Mouse (Mus musculus): Measurements from ENCODE around the gene Atp5g1. TPM values are rescaled to one million over a fixed set of nuclear protein-coding genes. Genes with fewer than 3 reads are reported as not detected.

The Atp5g1 gene
- polyA plus RNA-seq, 1 experiment from 2014 or later: 1,009 TPM

GRCm38 (mm10) chr11:96035133-96035532, 40.3 kb downstream of the Atp5g1 start:
- peak; percentile 35 for DNase-seq (ENCODE audit: low spot score)

GRCm38 (mm10) chr11:96034596-96035052, 40.8 kb downstream of the Atp5g1 start, which contains the start of gene Snf8:
Gene Snf8 (plus strand): TSS chr11:96034885.
- peak within 1 kb of the TSS; percentile 67 for H3K9ac ChIP-seq
- DNase-seq (ENCODE audit: low spot score): peak; percentile 98
- under 1% methylated on average over 29 of the region's 29 CpGs for WGBS
- H3K36me3 ChIP-seq (replicated peaks; ENCODE audit: control insufficient read depth, insufficient read depth): peaks cover 16% of the 10 kb centered on the region
- peak within 1 kb of the TSS; percentile 70 for H3K4me3 ChIP-seq (replicated peaks; ENCODE audit: low read length)
- ATAC-seq (ENCODE audit: low FRiP score): peak; percentile 83
- peak within 1 kb of the TSS; percentile 44; the same call in 1 of the 2 replicates for H3K27ac ChIP-seq
- H3K9me3 ChIP-seq (ENCODE audit: control insufficient read depth, low read length): no peaks in the 10 kb centered on the region
- H3K4me1 ChIP-seq (replicated peaks; ENCODE audit: control insufficient read depth, insufficient read depth, low read length): peaks cover 16% of the 10 kb centered on the region
- no peaks in the 10 kb centered on the region for H3K27me3 ChIP-seq (ENCODE audit: control insufficient read depth, insufficient read depth, low read length)
- H3K4me2 ChIP-seq (replicated peaks): peak within 1 kb of the TSS; percentile 88

More at GRCm38 (mm10) chr11:96035133-96035532, 40.3 kb downstream of the Atp5g1 start:
- Histone ChIP-seq H3K4me1 (replicated peaks; ENCODE audit: control insufficient read depth, insufficient read depth, low read length) (peaks cover 16% of the 10 kb centered on the region), H3K27me3 (ENCODE audit: control insufficient read depth, insufficient read depth, low read length) (no peaks in the 10 kb centered on the region), H3K4me2 (replicated peaks) (peak overlapping the region; percentile 88), H3K4me3 (replicated peaks; ENCODE audit: low read length) (peak overlapping the region; percentile 70), H3K9ac (peak overlapping the region; percentile 67), H3K9me3 (ENCODE audit: control insufficient read depth, low read length) (no peaks in the 10 kb centered on the region), H3K27ac (peak overlapping the region; percentile 33; the same call in 1 of the 2 replicates), H3K36me3 (replicated peaks; ENCODE audit: control insufficient read depth, insufficient read depth) (peaks cover 16% of the 10 kb centered on the region)
- no peak for ATAC-seq (ENCODE audit: low FRiP score)
- 12% methylated on average over 6 of the region's 6 CpGs for WGBS

GRCm38 (mm10) chr11:96034116-96034515, 41.4 kb downstream of the Atp5g1 start:
- WGBS: 49% methylated on average over 8 of the region's 8 CpGs
- Histone ChIP-seq H3K9ac (peak overlapping the region; percentile 67; the same call in 1 of the 2 replicates), H3K4me3 (replicated peaks; ENCODE audit: low read length) (peak overlapping the region; percentile 70), H3K36me3 (replicated peaks; ENCODE audit: control insufficient read depth, insufficient read depth) (peaks cover 12% of the 10 kb centered on the region), H3K9me3 (ENCODE audit: control insufficient read depth, low read length) (no peaks in the 10 kb centered on the region), H3K4me2 (replicated peaks) (peak overlapping the region; percentile 88), H3K4me1 (replicated peaks; ENCODE audit: control insufficient read depth, insufficient read depth, low read length) (peaks cover 16% of the 10 kb centered on the region), H3K27me3 (ENCODE audit: control insufficient read depth, insufficient read depth, low read length) (no peaks in the 10 kb centered on the region), H3K27ac (no peak overlapping the region)
- DNase-seq (ENCODE audit: low spot score): no peak
- ATAC-seq (ENCODE audit: low FRiP score): no peak

- Histone ChIP-seq H3K27ac (no peak overlapping the region), H3K9me3 (ENCODE audit: control insufficient read depth, low read length) (no peaks in the 10 kb centered on the region)
Observed at GRCm38 (mm10) chr11:96033264-96033663, 42.2 kb downstream of the Atp5g1 start.

GRCm38 (mm10) chr11:96031701-96032100, 43.8 kb downstream of the Atp5g1 start:
- no peaks in the 10 kb centered on the region for H3K27me3 ChIP-seq (ENCODE audit: control insufficient read depth, insufficient read depth, low read length)
- no peaks in the 10 kb centered on the region for H3K36me3 ChIP-seq (replicated peaks; ENCODE audit: control insufficient read depth, insufficient read depth)
- no peaks in the 10 kb centered on the region for H3K9me3 ChIP-seq (ENCODE audit: control insufficient read depth, low read length)
- WGBS: 79% methylated on average over 2 of the region's 2 CpGs
- no peak for DNase-seq (ENCODE audit: low spot score)
- no peak overlapping the region for H3K4me3 ChIP-seq (replicated peaks; ENCODE audit: low read length)
- no peak overlapping the region for H3K27ac ChIP-seq
- H3K4me1 ChIP-seq (replicated peaks; ENCODE audit: control insufficient read depth, insufficient read depth, low read length): peaks cover 16% of the 10 kb centered on the region
- H3K4me2 ChIP-seq (replicated peaks): no peak overlapping the region
- H3K9ac ChIP-seq: no peak overlapping the region
- ATAC-seq (ENCODE audit: low FRiP score): no peak

More at GRCm38 (mm10) chr11:96033264-96033663, 42.2 kb downstream of the Atp5g1 start:
- H3K9ac ChIP-seq: no peak overlapping the region
- no peak overlapping the region for H3K4me2 ChIP-seq (replicated peaks)
- no peak for DNase-seq (ENCODE audit: low spot score)
- peaks cover 16% of the 10 kb centered on the region for H3K4me1 ChIP-seq (replicated peaks; ENCODE audit: control insufficient read depth, insufficient read depth, low read length)
- no peak overlapping the region for H3K4me3 ChIP-seq (replicated peaks; ENCODE audit: low read length)
- no peak for ATAC-seq (ENCODE audit: low FRiP score)
- H3K27me3 ChIP-seq (ENCODE audit: control insufficient read depth, insufficient read depth, low read length): no peaks in the 10 kb centered on the region
- 83% methylated on average over 2 of the region's 3 CpGs for WGBS
- peaks cover 3% of the 10 kb centered on the region; the same call in 1 of the 2 replicates for H3K36me3 ChIP-seq (replicated peaks; ENCODE audit: control insufficient read depth, insufficient read depth)

- H3K9me3 ChIP-seq (ENCODE audit: control insufficient read depth, low read length): no peaks in the 10 kb centered on the region
- no peak overlapping the region for H3K4me3 ChIP-seq (replicated peaks; ENCODE audit: low read length)
- DNase-seq (ENCODE audit: low spot score) (no peak), ATAC-seq (ENCODE audit: low FRiP score) (no peak)
- H3K36me3 ChIP-seq (replicated peaks; ENCODE audit: control insufficient read depth, insufficient read depth): no peaks in the 10 kb centered on the region
- WGBS: 89% methylated on average over 3 of the region's 3 CpGs
- peaks cover 11% of the 10 kb centered on the region for H3K4me1 ChIP-seq (replicated peaks; ENCODE audit: control insufficient read depth, insufficient read depth, low read length)
- no peak overlapping the region for H3K27ac ChIP-seq
- H3K4me2 ChIP-seq (replicated peaks): no peak overlapping the region
- H3K27me3 ChIP-seq (ENCODE audit: control insufficient read depth, insufficient read depth, low read length): no peaks in the 10 kb centered on the region
- no peak overlapping the region for H3K9ac ChIP-seq
Observed at GRCm38 (mm10) chr11:96030571-96030970, 44.9 kb downstream of the Atp5g1 start.

- ATAC-seq (ENCODE audit: low FRiP score) (no peak), DNase-seq (ENCODE audit: low spot score) (no peak)
- Histone ChIP-seq H3K9ac (no peak overlapping the region), H3K27ac (no peak overlapping the region), H3K4me3 (replicated peaks; ENCODE audit: low read length) (no peak overlapping the region), H3K36me3 (replicated peaks; ENCODE audit: control insufficient read depth, insufficient read depth) (no peaks in the 10 kb centered on the region), H3K4me1 (replicated peaks; ENCODE audit: control insufficient read depth, insufficient read depth, low read length) (no peaks in the 10 kb centered on the region), H3K27me3 (ENCODE audit: control insufficient read depth, insufficient read depth, low read length) (no peaks in the 10 kb centered on the region), H3K9me3 (ENCODE audit: control insufficient read depth, low read length) (no peaks in the 10 kb centered on the region), H3K4me2 (replicated peaks) (no peak overlapping the region)
- WGBS: 61% methylated on average over 5 of the region's 5 CpGs
Observed at GRCm38 (mm10) chr11:96028130-96028529, 47.3 kb downstream of the Atp5g1 start.

GRCm38 (mm10) chr11:96020622-96021021, 54.8 kb downstream of the Atp5g1 start:
- Histone ChIP-seq H3K4me1 (replicated peaks; ENCODE audit: control insufficient read depth, insufficient read depth, low read length) (no peaks in the 10 kb centered on the region), H3K9ac (no peak overlapping the region), H3K4me2 (replicated peaks) (no peak overlapping the region), H3K36me3 (replicated peaks; ENCODE audit: control insufficient read depth, insufficient read depth) (no peaks in the 10 kb centered on the region), H3K27me3 (ENCODE audit: control insufficient read depth, insufficient read depth, low read length) (no peaks in the 10 kb centered on the region), H3K4me3 (replicated peaks; ENCODE audit: low read length) (no peak overlapping the region), H3K9me3 (ENCODE audit: control insufficient read depth, low read length) (no peaks in the 10 kb centered on the region), H3K27ac (no peak overlapping the region)
- ATAC-seq (ENCODE audit: low FRiP score) (no peak), DNase-seq (ENCODE audit: low spot score) (no peak)
- 77% methylated on average over 4 of the region's 4 CpGs for WGBS
